Mouse (Mus musculus): Measurements from ENCODE around the gene Dock4.

The Dock4 gene

DNA sequence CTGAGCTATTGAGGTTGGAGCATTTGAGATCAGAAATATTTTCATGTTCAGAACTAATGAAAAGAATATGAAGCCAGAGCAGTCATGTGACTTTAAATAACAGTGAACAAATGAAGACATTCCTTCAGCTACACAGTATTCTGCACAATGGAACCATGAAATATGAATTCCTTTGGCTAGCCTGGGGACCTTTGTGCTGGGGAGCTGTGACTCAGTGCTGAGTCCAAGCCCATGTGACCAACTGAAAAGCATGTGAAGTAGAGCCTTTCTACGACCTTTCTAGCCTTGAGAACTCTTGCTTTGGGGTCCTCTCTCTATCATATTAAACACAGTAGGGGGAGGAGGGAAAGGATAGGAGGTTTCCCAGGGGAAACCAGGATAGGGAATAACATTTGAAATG is 327.3 kb downstream of the Dock4 start:
- DNase-seq = no peak

DNA sequence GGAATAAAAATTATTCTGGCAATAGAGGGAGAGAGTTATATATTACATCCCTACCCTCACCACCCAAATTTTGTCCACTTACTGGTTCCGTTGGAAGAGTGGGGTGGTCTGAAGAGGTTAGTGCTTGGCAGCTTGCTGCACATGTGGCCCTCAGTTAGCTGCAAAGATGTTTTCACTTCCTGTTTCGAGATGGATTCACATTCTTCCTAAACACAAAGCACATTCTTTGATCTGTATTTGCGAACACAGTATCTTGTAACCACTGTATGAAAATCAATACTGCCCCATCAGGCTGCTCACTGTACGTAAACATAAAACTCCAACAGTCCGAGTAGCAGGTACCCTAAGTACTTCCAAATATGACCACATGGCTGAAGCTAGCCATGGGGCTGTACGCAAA is 335.8 kb downstream of the Dock4 start:
- no peak for DNase-seq

DNA sequence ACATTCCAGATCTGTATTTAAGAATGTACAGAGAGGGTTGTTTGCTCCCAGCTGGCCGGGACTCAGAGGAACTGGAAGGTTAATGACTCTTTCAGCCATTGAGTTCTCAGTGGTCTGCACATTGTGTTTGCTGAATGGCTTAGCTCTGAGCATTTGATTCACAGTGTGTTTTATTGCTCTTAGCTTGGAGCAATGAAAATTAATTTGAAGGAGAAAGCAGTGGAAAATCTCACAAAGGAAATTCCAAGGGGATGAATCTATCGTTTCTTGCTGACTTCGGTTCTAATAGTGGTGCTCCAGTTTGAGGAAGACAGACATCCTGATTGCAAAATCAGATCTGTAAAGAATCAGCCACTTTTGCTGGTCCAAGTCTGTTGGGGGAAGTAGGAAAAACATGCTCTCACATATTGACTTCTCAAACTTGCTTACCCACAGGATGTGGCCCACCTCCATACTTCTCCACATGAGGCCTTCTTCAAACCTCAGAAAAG is 342.9 kb downstream of the Dock4 start:
- no peak for DNase-seq

DNA sequence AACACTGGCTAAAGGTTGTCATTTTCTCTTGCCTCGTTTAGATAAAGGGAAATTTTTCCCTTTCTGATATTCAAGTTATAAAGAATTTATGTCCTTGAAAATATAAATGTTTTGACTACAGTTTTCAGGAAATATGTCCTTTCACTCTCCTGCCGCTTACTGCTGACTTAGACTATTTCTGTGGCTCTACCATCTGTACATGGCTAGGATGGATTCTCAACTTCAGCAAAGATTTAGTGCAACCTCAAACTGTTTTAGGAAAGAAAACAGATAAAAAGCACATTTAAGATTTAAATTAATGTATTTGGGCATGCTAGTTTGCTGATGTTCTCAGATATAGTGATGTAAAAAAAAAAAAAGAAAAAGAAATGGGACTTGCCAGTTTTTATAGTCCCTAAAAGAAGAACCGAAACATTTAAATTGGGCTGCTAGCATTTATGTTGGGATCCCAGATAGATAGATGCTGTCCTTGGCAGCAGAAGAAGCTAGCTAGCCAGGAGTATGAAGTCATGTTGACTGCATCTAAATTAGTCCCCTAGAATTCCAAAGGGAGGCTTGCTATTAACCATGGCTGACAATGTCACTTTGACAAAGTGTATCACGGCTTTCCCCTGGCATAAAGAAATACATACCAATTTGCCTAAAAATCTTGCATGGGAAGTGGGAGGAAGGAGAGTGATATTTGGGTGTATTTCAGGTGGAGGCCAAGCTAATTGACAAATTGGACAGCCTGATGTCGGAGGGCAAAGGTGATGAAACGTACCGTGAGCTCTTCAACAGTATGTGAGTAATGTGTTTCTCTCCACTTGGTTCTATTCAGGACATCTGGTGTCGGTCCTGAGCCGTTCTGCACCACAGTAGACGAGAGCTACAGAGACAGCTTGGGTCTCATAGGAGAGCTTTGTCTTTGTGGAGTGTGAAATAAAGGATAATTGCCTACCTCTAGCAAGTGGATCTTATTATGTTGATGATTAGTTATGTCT is 343.9 kb downstream of the Dock4 start:
- DNase-seq = no peak

DNA sequence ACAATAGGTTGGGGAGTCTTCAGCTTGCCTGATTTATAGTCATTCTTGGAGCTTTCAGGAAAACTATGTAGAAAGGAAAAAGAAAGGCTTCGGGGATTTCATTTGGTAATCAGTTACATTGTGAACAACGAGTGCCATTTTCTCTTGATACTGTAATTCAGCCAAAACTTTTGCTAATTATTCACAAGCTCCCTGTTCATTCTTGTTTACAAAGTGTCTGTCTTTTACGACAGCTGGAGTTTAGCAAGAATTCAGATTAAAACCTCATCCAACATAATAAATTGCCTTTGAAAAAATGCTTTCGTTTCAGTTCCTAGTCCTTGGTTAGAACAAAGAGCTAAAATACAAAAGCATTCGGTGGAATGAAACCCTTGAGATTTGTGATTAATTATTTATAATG is 345.5 kb downstream of the Dock4 start:
- DNase-seq = no peak

DNA sequence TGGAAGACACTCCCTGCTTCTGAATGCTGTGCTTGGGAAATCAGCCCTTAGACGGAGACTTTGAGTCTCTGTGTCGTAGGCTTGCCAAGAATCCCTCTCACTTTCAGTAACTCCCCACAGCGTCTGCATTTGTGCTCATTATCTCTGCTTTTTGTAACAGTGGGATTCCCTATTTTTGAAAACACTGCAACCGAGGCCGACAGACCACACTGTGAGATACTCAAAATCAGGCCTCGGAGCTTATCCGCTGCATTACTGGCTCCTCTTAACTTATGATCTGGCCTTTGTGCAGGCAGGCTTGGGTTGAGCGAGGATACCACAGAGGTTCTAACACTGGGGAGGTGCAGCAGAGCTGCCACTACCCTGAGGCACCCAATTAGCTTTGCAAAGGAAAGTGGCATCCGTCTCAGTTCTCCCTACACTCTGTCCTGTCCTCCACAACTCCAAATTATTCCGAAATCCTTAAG is 346.5 kb downstream of the Dock4 start:
- no peak for DNase-seq

DNA sequence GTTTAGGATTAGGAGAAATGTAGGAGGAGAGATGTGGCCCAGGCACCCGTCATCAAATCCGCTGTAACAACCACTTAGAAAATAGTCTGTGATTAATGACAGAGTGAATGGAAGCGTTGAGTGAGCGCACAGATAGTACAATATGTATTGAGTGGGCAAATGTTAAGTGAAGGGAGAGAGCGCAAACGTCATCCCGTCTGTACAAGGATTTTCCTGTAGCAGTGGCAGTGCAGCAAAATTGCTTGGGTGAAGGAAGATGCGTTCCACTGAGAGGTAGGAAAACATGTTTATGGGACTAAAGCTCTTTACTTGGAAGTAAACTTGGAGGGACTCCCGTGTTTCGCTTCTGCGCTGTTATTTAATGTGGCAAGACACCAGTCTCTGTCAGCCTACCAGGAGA is 348.3 kb downstream of the Dock4 start:
- DNase-seq = peak; percentile 34

DNA sequence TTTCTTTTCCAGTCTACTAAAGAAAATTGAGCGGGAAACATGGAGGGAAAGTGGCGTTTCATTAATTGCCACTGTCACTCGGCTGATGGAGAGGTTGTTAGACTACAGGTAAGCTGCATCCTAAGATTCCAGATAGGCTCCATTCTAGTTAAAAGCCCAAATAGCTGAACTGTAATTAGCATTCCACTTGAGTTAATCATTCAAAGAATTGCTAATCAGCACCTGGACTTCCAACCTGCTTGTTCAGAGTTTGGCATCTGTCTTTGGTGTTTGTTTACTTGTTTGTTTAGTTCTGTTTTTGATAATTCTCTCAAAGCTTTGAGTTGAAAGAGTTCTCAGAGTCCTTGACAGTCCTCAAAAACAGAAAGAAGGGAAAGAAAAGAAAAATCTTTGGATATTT is 349.0 kb downstream of the Dock4 start:
- no peak for DNase-seq

DNA sequence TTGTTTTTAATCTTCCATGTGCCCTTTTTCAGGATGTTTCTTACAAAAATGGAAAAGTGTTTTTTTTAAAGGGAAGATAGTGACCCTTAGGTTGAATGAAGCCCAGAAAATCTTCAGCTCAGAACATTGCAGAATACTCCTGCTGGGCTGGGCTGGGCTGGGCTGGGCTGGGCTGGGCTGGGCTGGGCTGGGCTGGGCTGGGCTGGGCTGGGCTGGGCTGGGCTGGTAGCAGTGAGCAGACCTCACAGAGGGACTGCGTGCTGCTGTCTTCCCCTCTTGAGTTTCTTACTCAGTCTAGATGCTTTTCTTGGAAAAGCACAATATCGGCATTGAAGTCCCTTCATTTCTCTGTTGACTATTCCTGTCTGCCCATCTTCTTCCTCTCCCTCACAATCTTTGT is 350.0 kb downstream of the Dock4 start:
- DNase-seq = no peak

DNA sequence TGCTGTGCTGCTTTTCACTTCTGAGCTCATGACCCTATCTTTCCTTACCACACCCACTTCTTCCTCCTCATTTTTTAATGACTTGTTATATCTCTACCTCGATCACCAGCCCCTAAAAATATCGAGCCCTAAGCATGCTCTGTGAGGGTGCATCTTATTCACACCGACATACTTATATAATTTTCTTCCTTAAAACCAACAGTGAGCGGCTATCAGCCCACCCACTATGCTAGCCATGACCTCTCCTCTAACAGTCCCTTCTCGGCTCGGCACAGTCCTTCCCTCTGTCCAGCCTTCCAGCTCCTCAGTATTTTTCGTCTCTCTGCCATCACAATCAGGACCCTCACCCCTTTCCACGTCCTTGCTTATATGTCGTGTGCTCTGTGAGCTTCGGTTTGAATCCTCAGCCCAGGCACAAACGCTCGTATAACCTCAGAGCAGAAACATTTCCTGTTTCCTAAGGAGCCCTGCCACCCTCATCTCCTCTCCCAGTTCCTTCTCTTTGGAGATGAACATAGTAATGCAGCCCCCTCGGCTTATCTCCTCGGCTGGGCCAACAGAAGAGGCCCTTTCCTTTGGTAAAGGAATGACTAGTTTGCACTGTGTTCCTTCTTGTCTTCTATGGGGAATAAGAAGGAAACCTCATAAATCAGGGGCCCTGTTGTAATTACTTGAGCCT is 351.2 kb downstream of the Dock4 start:
- no peak for DNase-seq

DNA sequence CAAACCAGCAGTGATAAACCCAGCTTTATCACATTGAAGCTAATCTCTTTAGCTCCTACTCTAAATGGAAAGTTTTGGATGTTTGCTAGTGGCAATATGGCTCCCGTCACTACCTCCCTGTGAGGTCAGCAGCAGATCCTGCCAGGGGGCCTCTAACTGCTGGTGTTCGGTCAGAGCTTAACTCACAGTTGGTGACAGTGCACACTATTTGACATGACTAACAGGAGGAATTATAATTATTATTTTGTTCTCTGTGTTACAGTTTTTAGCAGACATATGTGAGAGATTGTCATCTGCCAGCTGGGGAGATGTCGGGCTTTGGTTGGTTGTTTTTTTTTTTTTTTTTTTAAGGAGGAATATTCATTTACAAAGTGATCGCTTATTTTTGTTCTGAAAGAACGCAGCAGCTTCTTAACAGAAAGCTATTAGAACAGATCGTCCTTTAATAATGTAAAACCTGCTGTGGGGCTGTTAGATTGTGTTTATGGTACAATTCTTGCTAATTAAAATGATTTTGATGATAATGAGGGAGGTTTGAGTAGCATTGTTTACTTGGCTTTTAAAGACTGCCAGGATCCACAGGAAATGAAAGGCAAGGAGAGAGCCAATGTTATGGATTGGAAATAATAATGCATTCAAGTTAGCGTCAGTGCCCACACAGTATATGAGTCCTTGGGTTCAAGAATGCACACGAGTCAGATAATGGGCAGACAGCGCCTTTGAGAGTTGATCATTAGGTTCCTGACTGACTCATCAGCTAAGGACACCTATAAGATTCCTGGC is 352.0 kb downstream of the Dock4 start:
- no peak for DNase-seq

DNA sequence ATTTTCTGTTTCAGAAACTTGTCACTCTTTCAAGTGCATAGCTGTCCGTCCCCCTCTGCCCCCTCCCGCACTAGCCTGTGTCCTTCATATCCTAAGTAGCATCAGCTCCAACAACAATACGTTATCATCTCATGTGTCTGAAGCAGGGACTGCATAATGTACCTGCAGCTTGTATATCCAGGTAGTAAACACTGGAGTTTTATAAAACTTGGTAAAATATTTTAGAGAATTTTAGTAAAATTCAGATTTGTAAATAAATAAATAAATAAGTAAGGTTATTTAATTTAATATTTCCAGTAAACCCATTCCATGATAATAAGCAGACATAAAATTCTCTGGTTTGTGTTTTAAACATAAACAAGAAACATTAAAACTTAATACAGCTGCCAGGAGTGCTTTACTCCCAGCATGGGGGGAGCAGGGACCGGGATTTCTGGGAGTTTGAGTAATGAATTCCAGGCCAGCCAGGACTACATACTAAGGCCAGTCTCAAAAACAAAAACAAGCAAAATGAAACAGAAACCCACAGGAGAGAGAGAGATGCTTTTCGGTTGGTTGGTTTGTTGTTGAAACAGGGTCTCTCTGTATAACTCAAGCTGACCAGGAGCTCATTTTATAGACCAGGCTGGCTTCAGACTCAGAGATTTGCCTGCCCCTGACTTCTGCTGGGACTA is 352.7 kb downstream of the Dock4 start:
- no peak for DNase-seq

DNA sequence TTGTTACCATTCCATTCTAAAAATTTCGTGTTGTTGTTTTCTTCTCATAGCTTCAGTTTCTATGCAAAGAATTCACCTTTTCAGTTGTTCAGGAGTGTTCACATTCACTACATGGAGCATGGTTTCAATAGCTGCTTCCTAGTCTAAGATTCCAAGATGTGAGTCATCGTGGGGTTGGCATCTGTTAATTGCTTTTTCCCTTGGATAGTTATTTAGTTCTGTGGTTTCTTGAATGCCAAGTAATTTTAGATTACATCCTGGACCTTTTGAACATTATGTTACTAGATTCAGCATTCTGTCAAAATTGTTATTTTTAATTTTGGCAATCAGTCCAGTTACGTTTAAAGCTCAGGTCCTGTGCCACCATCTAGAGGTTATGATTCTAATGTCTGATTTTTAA is 355.7 kb downstream of the Dock4 start:
- no peak for DNase-seq

DNA sequence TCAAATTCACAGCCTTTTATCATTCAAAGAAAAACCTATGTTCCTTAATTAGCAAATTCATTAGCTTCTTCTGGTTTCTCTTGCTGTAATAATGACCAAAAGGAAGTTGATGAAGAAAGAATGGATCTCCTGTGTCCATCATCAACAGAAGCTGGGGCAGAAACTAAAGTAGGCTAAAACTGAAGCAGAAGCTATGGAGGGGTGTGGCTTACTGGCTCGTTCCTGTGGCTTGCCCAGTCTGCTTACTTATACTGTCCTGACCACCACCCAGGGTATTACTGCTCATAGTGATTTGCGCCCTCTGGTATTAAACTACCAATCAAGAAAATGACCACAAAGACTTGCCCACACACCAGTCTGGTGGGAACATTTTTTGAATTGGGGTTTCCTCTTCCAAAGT is 359.5 kb downstream of the Dock4 start:
- DNase-seq = no peak

DNA sequence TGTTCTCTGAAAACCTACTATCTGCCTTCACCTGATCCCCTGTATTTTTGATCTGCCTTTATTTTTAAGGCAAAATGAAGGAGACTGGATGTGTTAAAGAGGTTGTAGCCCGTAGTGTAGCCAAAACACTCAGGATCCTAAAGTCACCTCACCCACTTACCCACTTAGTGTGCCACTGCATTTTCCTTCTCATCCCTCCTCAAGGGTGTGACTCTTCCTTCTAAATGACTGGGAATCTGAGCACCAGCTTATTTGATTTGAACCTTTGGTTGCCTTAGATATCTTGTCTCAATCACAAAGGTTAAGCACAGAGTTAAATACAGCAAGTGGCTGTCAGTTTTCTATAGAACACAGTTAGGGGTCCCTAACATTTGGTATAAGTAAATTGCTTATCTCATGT is 362.2 kb downstream of the Dock4 start:
- no peak for DNase-seq

DNA sequence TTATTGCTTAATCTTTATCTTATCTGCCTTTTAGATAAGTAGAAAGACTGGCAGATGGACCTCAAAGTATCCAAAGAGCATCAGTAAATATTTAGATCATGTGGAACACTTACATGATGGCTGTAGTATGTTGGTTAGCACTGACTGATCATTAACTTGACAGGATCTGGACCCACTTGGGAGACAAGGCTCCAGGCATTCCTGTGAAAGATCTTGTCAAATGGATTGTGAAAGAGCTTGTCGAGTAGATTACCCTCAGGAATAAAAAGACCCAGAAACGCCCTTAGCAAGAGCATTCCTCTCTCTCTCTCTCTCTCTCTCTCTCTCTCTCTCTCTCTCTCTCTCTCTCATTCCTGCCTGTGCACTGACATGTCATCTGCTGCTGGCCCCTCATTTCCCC is 367.7 kb downstream of the Dock4 start:
- no peak for DNase-seq

DNA sequence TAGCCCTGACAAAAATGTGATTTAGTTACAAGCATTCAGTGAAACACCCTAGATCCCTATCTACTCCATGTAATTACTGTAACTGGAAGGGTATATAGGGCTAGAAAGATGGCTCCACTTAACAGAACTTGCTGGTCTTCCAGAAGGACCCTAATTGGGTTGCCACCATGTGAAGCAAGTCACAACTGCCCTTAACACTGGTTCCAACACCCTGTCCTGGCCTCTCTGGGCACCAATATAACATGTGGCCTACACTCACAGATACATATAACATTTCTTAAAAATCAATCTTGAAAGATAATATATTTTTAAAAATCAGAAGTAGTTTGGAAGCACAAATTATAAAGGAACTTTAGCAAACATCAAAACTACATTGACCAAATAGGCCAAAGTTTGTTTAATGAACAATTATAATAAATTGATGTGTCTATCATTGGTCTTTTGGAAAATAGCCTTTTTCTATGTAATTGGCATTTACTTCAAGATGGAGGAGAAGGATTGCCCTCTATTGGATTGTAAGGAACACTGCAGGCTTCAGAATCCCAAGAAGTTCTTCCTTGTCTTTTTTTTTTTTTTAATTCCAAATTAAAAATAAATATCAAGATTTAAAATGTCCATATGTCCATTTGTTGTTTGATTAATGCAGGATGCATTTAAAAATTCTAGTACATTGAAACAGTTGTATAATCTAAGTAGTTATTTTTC is 369.1 kb downstream of the Dock4 start:
- no peak for DNase-seq

DNA sequence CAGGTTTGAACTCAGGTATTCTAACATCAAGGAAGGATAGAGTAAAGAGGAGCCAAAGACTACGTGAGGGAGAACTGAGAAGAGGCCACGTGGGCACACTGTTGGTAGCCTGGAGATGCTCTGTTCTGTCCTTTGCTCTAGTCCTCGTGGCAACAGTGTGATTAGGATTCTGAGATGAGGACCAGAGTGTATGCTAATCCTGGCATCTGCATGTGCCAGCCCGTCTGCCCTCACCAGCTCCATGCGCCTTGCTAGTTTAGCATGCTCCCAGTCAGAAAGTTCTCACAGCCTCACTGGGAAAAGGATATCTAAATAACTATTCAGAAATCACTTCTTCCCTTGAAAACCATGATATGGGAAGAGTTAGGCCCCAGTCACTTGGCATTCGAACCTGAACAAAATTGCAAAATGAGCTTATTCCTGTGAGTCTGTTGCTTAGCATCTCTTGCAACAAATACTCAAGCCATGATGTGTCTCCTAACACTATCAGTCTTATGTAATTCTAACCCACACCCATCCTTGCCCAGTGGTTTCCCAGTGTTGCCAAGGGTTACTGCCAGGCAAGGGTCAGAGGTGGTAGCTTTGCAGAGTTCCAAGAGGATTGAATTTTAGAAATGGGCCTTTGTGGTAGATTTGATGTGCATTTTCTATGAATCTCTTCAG is 372.4 kb downstream of the Dock4 start:
- no peak for DNase-seq

DNA sequence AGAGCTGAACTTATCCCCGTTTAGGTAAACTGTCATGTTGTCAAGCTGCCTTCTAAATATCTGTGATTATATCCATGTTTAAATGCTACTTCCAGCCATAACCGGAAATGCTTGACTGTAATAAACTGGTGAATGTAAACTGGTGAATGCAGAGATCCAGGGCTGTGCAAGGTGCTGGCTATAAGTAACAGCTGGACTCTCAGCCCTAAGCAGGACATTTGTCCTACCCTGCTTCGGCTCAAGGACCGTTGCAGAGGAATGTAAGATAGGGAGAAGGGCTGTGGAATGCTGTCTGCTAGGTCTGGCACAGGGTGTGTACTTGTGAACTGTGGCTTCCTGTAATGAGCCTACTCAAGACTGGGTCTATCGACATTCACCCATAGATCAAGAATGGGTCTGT is 377.9 kb downstream of the Dock4 start:
- no peak for DNase-seq

DNA sequence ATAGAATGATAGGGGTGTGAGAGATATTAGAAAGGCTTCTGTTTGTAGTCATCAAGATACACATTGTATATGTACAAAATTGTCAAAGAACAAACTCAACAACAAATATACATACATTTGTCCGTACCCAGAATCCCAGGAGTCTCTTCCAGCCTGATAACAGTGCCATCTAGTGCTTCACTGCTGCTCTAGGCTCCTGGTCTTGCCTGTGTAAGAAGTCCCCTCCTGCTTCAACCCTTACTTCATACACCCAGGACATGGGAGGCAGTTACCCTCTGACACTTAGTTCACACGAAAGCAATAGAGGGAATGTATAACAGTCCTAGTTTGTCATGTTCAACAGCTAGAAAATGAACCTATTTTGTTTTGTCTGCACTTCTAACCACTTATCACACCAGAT is 378.5 kb downstream of the Dock4 start:
- no peak for DNase-seq

DNA sequence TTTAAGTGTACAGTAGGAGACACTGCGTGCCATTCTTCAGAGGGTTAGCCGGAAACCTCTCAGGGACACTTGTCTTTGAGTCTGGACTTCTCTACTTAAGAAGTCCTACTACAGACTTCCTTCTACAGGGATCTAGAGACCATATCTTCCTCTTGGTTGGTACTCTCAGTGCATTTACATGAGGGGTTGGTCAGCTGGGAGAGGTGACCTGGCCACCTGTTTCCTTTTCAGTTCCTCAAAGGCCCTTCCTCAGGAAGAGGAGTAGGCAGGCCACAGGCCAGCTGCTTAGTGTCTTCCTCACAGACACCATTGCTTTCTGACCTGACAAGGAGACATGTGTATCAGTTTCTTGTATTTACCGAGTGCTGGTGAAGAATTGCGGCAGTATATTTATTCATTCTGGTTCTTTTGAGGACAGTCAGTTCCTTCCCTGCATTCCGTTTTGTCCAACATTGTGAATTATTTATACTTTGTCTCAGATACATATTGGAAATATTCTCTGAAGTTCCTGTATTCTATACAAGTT is 380.2 kb downstream of the Dock4 start:
- DNase-seq = no peak

Data from right cerebral cortex, adult 18-20 months (tissue).